Mouse (Mus musculus) hindbrain, embryonic 16.5 days (tissue): ENCODE results near the gene Mup18. TPM values are rescaled to one million over a fixed set of nuclear protein-coding genes. Genes with fewer than 3 reads are reported as not detected.
"Not testable (repeated sequence)": the region's sequence is repeated elsewhere in the genome, so short reads cannot be mapped to it uniquely, and the experiment has no call there.

Experiments used
- ATAC-seq: fragments of 200-750 bp; cut with Nextera tagmentation; 2 replicates; pipeline ENCODE4 v1.8.0; 2017; ENCODE audit warnings: moderate TSS enrichment, moderate library complexity
- H3K27ac ChIP-seq: fragments of 300-500 bp; sonication (generic); 2 replicates; pipeline ENCODE4 v1.5.1; 2014; ENCODE audit warnings: low read depth, mild to moderate bottlenecking, control low read depth, low read length, moderate library complexity
- H3K27me3 ChIP-seq: fragments of 300-500 bp; sonication (generic); replicated peaks from 2 replicates; pipeline ENCODE4 v1.6.1; 2014; ENCODE audit warnings: low read length; ENCODE audit not compliant: control insufficient read depth, insufficient read depth
- H3K36me3 ChIP-seq: fragments of 300-500 bp; sonication (generic); 2 replicates; pipeline ENCODE4 v1.6.1; 2014; ENCODE audit warnings: mild to moderate bottlenecking, low read length, moderate library complexity, mixed read lengths; ENCODE audit not compliant: control insufficient read depth, insufficient read depth
- H3K4me1 ChIP-seq: fragments of 300-500 bp; sonication (generic); 2 replicates; pipeline ENCODE4 v1.6.1; 2014; ENCODE audit warnings: low read depth, low read length; ENCODE audit not compliant: control insufficient read depth, insufficient read depth
- H3K4me2 ChIP-seq: fragments of 300-500 bp; sonication (generic); 2 replicates; pipeline ENCODE4 v1.6.1; 2014; ENCODE audit warnings: mild to moderate bottlenecking, low read length, control low read depth, moderate library complexity
- H3K4me3 ChIP-seq: fragments of 300-500 bp; sonication (generic); 2 replicates; pipeline ENCODE4 v1.5.1; 2014; ENCODE audit warnings: mild to moderate bottlenecking, low read length, control low read depth, moderate library complexity
- H3K9ac ChIP-seq: fragments of 300-500 bp; sonication (generic); 2 replicates; pipeline ENCODE4 v1.6.1; 2014; ENCODE audit warnings: low read depth, mild to moderate bottlenecking, control low read depth, low read length, moderate library complexity
- H3K9me3 ChIP-seq: fragments of 300-500 bp; sonication (generic); 2 replicates; pipeline ENCODE4 v1.6.1; 2014; ENCODE audit warnings: mild to moderate bottlenecking, low read length, moderate library complexity; ENCODE audit not compliant: control insufficient read depth
- WGBS: fragments of 180-500 bp; shearing (Covaris S2); extraction: QIAGEN DNeasy Blood & Tissue Kit; methylation state at CpG from one replicate; pipeline ENCODE4 v1.1.7; 2014; 5-methylcytosine and 5-hydroxymethylcytosine counted together
- polyA plus RNA-seq: library from polyadenylated mRNA; unstranded; fragments of >200 nt; fragmentation: Nextera tagmentation; extraction: Ambion mirVana; gene quantifications from 2 replicates; pipeline ENCODE4 v1.2.1, GENCODE M21; 2015

Gene Mup18
- polyA plus RNA-seq: not detected in 2 replicates

DNA sequence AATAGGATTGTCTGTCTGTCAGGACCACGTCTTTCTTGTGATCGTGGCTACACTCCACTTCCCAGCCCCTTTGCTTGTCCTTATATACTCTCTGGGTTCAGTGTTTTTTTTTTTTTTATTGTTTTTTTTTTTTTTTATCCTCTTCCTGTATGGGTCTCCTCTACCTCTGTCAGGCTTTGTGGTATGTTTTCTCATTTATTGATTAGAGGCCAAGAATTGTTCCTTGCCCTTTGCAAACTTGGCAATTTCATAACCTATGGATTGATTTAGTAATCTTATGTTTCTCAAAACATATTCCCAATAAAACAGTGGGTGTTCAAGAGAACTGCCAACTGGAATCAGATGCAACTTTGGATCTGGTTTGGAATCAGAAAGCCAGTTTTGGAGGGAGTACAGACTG is at the start of gene Mup18:
TSS of gene Mup18 (minus strand) at position 101 of the 400 bp plus-strand sequence.
- ATAC-seq, H3K4me1 ChIP-seq, H3K36me3 ChIP-seq, H3K9ac ChIP-seq, H3K9me3 ChIP-seq, H3K4me3 ChIP-seq, H3K4me2 ChIP-seq, H3K27me3 ChIP-seq, H3K27ac ChIP-seq: not testable (repeated sequence)
- 84% methylated on average over 2 of the region's 2 CpGs for WGBS

DNA sequence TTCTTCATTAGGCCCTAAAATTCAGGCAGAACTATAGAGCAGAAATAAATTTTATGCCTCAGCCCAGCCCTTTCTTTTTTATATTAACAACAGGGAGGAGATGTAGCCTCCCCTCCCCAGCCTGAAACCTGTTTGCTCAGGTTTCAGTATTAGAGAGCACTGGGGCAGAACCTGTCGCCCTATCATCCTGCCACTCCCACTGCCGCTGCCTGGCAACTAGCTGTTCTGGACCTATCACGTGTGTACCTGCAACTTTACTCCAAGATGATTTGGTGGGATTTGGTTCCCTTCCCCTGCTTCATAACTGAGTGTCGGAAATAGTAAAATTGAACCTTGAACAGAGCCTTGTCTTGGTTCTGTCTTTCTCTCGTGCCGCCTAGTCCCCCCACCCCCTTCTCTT is 40.4 kb upstream of the Mup18 start:
- not testable (repeated sequence) for H3K4me1 ChIP-seq, ATAC-seq, H3K27me3 ChIP-seq, H3K4me3 ChIP-seq, H3K4me2 ChIP-seq, H3K9me3 ChIP-seq, H3K9ac ChIP-seq, H3K27ac ChIP-seq, H3K36me3 ChIP-seq
- 87% methylated on average over 4 of the region's 6 CpGs for WGBS

Other genes starting within 250 kb of the Mup18 start
- gene Mup15, start 234.4 kb downstream of the Mup18 start, polyA plus RNA-seq: not detected in 2 replicates
- gene Mup16, start 154.6 kb downstream of the Mup18 start, polyA plus RNA-seq: not detected in 2 replicates
- gene Mup17, start 78.3 kb downstream of the Mup18 start, polyA plus RNA-seq: not detected in 2 replicates
- gene Mup19, start 108.1 kb upstream of the Mup18 start, polyA plus RNA-seq: not detected in 2 replicates
- not detected in 2 replicates for gene Mup5, start 161.1 kb upstream of the Mup18 start, polyA plus RNA-seq